Mouse (Mus musculus) kidney, postnatal 4 days (tissue): ENCODE data around the gene Thop1.

Experiments used
- DNase-seq, 2 experiments: peaks; one replicate each; pipeline ENCODE4 v3.0.0; 2021; ENCODE audit warnings: mixed read lengths in 2 of 2

The Thop1 gene

DNA sequence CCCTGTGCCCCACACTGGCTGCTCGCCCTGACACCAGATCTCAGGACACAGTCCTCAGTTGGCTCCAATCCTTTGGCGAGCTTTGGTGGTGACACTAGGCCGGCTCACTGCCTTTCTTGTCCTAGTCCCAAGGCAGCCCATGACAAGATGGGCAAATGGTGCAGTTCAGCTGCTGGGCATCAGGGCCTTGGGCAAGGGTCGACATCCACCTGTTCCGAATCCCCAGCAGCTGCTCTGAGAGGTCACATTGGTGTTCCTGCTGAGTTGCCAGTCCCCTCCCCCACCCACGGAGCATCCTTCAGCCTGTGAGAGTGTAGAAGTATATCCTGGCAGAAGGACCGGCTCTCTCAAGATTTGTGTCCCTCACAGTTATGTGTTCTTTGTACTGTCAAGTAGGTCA is 50.8 kb downstream of the Thop1 start:
- DNase-seq, result no peak

DNA sequence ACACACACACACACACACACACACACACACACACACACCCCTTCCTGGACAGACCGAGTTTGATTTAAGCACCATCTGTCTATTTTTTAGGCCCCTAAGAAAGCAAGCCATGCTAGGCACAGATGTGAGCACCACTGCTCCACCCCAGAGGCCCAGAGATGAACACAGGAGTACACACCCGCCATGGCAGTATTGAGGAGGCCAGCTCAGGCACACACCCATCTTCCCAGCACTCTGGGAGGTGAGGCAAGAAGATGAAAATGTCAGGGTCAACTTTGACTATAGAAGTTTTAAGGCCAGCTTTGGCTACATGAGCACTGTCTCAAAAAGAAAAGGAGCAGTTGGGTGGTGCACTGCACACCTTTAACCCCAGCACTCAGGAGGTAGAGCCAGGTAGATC is 53.1 kb downstream of the Thop1 start:
- no peak for DNase-seq

DNA sequence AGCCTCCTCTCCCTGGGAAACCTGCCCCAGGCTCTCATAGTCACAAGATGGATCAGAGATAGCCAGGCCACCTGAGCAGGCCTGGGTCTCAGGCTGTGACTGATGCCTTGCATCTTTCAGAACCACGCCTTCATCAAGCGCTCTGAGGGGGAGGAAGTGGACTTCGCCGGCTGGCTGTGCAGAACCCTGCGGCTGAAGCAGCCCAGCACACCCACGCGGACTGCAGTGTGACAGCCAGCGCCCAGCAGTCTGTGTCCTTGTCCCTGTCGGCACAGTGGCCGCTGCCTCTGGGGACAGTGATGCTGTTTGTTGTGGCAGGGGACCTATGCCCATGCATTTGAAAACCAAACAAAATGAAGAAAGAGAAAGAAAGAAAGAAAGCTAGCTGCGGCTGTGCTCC is 53.7 kb downstream of the Thop1 start:
- no peak for DNase-seq
